Mouse (Mus musculus) megakaryocyte, embryonic 14.5 days (primary cell): ENCODE results near the gene Ap3b2.

Experiments
- FLI1 ChIP-seq: IDR thresholded peaks from 2 replicates; pipeline ENCODE4 v1.6.1; 2012; ENCODE audit warnings: low read length, inconsistent platforms, mixed read lengths
- GATA1 ChIP-seq: IDR thresholded peaks from 3 replicates; pipeline ENCODE4 v1.6.1; 2012; ENCODE audit warnings: mixed read lengths, low read length, inconsistent platforms, borderline replicate concordance

DNA sequence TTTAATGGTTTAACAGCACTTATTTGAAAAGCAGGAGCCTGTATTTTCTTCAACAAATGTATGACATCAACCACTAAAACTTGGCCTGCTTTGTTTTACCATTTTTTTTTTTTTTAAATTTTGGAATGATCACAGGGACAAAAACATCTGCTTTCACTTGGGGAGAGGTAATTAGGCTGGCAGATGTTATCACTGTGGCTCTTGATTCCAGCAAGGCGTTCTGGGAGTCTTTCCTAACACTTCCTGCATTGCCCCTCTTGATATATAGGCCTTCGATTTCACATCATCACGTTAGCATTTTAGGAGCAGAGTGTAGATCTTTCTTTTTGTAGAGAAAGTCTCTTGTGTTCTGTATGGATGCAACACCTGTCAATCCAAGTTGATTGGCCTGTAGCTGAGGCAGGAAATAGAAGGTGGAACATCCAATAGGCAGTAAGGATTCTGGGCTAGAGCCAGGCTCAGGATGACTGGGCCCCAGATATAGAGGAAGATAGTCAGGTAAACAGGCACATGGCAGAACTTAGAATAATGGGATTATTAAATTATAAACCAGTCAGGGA lies 14.1 kb downstream of the Ap3b2 start:
- TF ChIP-seq GATA1: no peak
- no peak for TF ChIP-seq FLI1
